Mouse (Mus musculus) stomach, embryonic 15.5 days (tissue): ENCODE data around the gene Ppp2r3c. TPM values are rescaled to one million over a fixed set of nuclear protein-coding genes. Genes with fewer than 3 reads are reported as not detected.
A peak's percentile ranks its signal among the peaks of the same experiment; 100 is the strongest.
"Not testable (repeated sequence)": the region's sequence is repeated elsewhere in the genome, so short reads cannot be mapped to it uniquely, and the experiment has no call there.

Experiments used
- ATAC-seq: fragments of 200-750 bp; cut with Nextera tagmentation; 2 replicates; pipeline ENCODE4 v1.8.0; 2017; ENCODE audit warnings: low read depth, moderate number of reproducible peaks, moderate TSS enrichment; ENCODE audit not compliant: insufficient read depth, low FRiP score
- H3K27ac ChIP-seq: fragments of 300-500 bp; sonication (generic); 2 replicates; pipeline ENCODE4 v1.5.1; 2015; ENCODE audit warnings: mild to moderate bottlenecking, inconsistent platforms
- H3K27me3 ChIP-seq: fragments of 300-500 bp; sonication (generic); replicated peaks from 2 replicates; pipeline ENCODE4 v1.6.1; 2015; ENCODE audit warnings: inconsistent platforms
- H3K36me3 ChIP-seq: fragments of 300-500 bp; sonication (generic); 2 replicates; pipeline ENCODE4 v1.6.1; 2015; ENCODE audit warnings: inconsistent platforms
- H3K4me1 ChIP-seq: fragments of 300-500 bp; sonication (generic); 2 replicates; pipeline ENCODE4 v1.6.1; 2015; ENCODE audit warnings: inconsistent platforms
- H3K4me2 ChIP-seq: fragments of 300-500 bp; sonication (generic); 2 replicates; pipeline ENCODE4 v1.6.1; 2015; ENCODE audit warnings: mild to moderate bottlenecking, inconsistent platforms
- H3K4me3 ChIP-seq: fragments of 300-500 bp; sonication (generic); replicated peaks from 2 replicates; pipeline ENCODE4 v1.5.1; 2015; ENCODE audit warnings: inconsistent platforms
- H3K9ac ChIP-seq: fragments of 300-500 bp; sonication (generic); 2 replicates; pipeline ENCODE4 v1.6.1; 2015; ENCODE audit warnings: inconsistent platforms
- H3K9me3 ChIP-seq: fragments of 300-500 bp; sonication (generic); 2 replicates; pipeline ENCODE4 v1.6.1; 2016; ENCODE audit warnings: inconsistent platforms
- WGBS: fragments of 180-500 bp; shearing (Covaris S2); methylation state at CpG from one replicate; pipeline ENCODE4 v1.1.7; 2015; 5-methylcytosine and 5-hydroxymethylcytosine counted together
- polyA plus RNA-seq: library from polyadenylated mRNA; unstranded; fragments of >200 nt; fragmentation: Nextera tagmentation; extraction: Ambion mirVana; gene quantifications from 2 replicates; pipeline ENCODE4 v1.2.1, GENCODE M21; 2015

Gene Ppp2r3c
- polyA plus RNA-seq = 9.5 and 11.6 TPM in 2 replicates

- Histone ChIP-seq H3K36me3 (peaks cover 6% of the 10 kb centered on the region), H3K27me3 (no peaks in the 10 kb centered on the region), H3K27ac (peak within 1 kb of the TSS; percentile 95), H3K9ac (peak within 1 kb of the TSS; percentile 52), H3K9me3 (no peaks in the 10 kb centered on the region), H3K4me1 (peaks cover 8% of the 10 kb centered on the region), H3K4me2 (peak within 1 kb of the TSS; percentile 56), H3K4me3 (peak within 1 kb of the TSS; percentile 67)
- ATAC-seq = peak; percentile 95
- under 1% methylated on average over 55 of the region's 55 CpGs for WGBS
Measured at GRCm38 (mm10) chr12:55302485-55303441, at the start of gene Ppp2r3c. Gene Ppp2r3c, minus strand, starts transcription at chr12:55302998.

DNA sequence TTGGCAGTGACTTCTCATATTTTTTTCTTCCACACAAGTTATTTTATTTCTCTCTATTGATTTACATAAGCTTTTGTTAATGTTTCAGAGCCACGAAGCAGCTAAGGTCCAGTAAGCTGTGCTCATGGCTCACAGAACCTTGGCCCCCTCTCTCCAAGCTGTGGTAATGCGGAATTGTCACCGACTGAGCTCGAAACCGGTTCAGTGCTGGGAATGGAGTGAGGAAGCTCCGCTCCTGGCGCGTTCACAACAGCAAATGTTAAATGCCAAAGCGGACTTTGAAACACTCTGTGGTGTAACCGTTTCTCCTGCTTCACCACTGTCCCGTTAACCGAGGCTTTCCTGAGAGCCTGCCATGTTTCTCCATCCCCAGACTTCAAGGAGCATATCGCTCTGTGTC, 41.8 kb upstream of the Ppp2r3c start:
- WGBS = 71% methylated on average over 13 of the region's 13 CpGs
- no peak overlapping the region for H3K27ac ChIP-seq
- no peak overlapping the region for H3K4me3 ChIP-seq
- no peaks in the 10 kb centered on the region for H3K27me3 ChIP-seq
- ATAC-seq = no peak
- no peak overlapping the region for H3K9ac ChIP-seq
- H3K4me2 ChIP-seq = no peak overlapping the region
- no peaks in the 10 kb centered on the region for H3K36me3 ChIP-seq
- H3K9me3 ChIP-seq = no peaks in the 10 kb centered on the region
- 0 out of 2 replicates have a peak, but pooled peaks cover 2% of the 10 kb centered on the region for H3K4me1 ChIP-seq

GRCm38 (mm10) chr12:55343998-55344397, 41.2 kb upstream of the Ppp2r3c start:
- WGBS = 75% methylated on average over 11 of the region's 11 CpGs
- ATAC-seq = no peak

GRCm38 (mm10) chr12:55343045-55343444, 40.2 kb upstream of the Ppp2r3c start:
- not testable (repeated sequence) for H3K9me3 ChIP-seq, H3K9ac ChIP-seq, H3K4me1 ChIP-seq, H3K36me3 ChIP-seq, H3K4me2 ChIP-seq, ATAC-seq, H3K4me3 ChIP-seq, H3K27me3 ChIP-seq, H3K27ac ChIP-seq
- WGBS = 49% methylated on average over 1 of the region's 1 CpGs

More at GRCm38 (mm10) chr12:55343998-55344397, 41.2 kb upstream of the Ppp2r3c start:
- no peak overlapping the region for H3K4me2 ChIP-seq
- H3K27me3 ChIP-seq = no peaks in the 10 kb centered on the region
- no peaks in the 10 kb centered on the region for H3K9me3 ChIP-seq
- H3K36me3 ChIP-seq = no peaks in the 10 kb centered on the region
- no peak overlapping the region for H3K9ac ChIP-seq
- no peak overlapping the region for H3K4me3 ChIP-seq
- no peak overlapping the region for H3K27ac ChIP-seq
- H3K4me1 ChIP-seq = 0 out of 2 replicates have a peak, but pooled peaks cover 2% of the 10 kb centered on the region

DNA sequence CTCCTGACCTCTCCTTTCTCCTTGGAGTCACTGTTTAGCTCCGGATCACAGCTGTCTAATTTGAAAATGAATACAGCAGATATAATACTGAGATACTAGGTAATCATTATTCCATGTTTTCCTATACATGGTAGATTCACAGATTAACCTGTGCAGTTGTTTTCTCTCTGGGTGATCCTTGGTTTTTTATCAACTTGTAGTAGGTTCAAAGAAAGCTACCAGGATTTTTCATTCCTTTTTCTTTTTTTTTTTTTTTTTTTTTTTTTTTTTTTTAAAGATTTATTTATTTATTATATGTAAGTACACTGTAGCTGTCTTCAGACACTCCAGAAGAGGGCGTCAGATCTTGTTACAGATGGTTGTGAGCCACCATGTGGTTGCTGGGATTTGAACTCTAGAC, 35.7 kb upstream of the Ppp2r3c start:
- WGBS = 88% methylated on average over 1 of the region's 2 CpGs
- not testable (repeated sequence) for H3K4me1 ChIP-seq, H3K27ac ChIP-seq, ATAC-seq, H3K36me3 ChIP-seq, H3K27me3 ChIP-seq, H3K4me2 ChIP-seq, H3K9me3 ChIP-seq, H3K4me3 ChIP-seq, H3K9ac ChIP-seq

DNA sequence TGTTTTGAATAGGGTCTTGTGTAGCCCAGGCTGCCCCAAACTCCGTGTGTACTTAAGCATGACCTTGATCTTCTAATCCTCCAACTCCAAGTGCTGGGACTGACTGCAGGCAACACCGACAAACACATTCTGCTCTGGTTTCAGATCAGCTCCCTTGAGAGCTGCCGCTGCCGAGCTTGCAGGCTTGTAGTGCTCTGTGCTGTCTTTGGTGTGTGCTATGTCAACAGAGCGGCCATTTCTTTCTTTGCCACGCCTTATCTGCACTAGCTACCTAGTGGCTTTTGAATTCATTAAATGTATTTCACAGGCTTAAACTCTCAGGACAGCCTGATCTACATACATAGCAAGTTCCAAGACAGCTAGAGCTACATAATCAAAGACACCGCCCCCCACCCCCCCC, 30.9 kb upstream of the Ppp2r3c start:
- Histone ChIP-seq H3K9ac (no peak overlapping the region), H3K4me2 (no peak overlapping the region), H3K4me1 (no peaks in the 10 kb centered on the region), H3K36me3 (no peaks in the 10 kb centered on the region), H3K4me3 (no peak overlapping the region), H3K27ac (no peak overlapping the region), H3K9me3 (no peaks in the 10 kb centered on the region), H3K27me3 (no peaks in the 10 kb centered on the region)
- WGBS = 77% methylated on average over 7 of the region's 7 CpGs
- no peak for ATAC-seq

GRCm38 (mm10) chr12:55329351-55329750, 26.6 kb upstream of the Ppp2r3c start:
- Histone ChIP-seq H3K27ac (no peak overlapping the region), H3K4me2 (no peak overlapping the region), H3K4me1 (no peaks in the 10 kb centered on the region), H3K4me3 (no peak overlapping the region), H3K27me3 (no peaks in the 10 kb centered on the region), H3K9me3 (no peaks in the 10 kb centered on the region), H3K9ac (no peak overlapping the region), H3K36me3 (no peaks in the 10 kb centered on the region)
- ATAC-seq = no peak
- WGBS = 87% methylated on average over 7 of the region's 7 CpGs

DNA sequence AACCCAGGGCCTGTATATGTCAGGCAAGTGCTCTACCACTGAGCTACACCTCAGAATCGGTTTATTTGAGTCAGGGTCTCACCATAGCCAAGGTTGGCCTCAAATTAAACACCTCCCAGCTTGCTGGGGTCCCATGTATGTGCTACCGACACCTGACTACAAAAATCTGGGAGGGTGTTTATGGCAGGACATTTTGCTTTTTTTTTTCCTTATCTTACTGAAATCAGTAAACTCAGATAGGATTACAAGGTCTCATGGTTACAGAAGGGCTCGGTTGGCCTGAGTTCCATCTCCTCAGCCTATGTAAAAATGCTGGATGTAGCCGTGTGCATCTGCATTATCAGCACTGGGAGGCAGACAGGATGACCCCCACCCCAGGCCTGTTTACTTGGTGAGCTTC, 26.0 kb upstream of the Ppp2r3c start:
- H3K27ac ChIP-seq = no peak overlapping the region
- no peak overlapping the region for H3K4me2 ChIP-seq
- no peaks in the 10 kb centered on the region for H3K27me3 ChIP-seq
- 75% methylated on average over 4 of the region's 4 CpGs for WGBS
- H3K4me3 ChIP-seq = no peak overlapping the region
- no peaks in the 10 kb centered on the region for H3K4me1 ChIP-seq
- ATAC-seq = no peak
- no peak overlapping the region for H3K9ac ChIP-seq
- H3K36me3 ChIP-seq = no peaks in the 10 kb centered on the region
- H3K9me3 ChIP-seq = no peaks in the 10 kb centered on the region

DNA sequence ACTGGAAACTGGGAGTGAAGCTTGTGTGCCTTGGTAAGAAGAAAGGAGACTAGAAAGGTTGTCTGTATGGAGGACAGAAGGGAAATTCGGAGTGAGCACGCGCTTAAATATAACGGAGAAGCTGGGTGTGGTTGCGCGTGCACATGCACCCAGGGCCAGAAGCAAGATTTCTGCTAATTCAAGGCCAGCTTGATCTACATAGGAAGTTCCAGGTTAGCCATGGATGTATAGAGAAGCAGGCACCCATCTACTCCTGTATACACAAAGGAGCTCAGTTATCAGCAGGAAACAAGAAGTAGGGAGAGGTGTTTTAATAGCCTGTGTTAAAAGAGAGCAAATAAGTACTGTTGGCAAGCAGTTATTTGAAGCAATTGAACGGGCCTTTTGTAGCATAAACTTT, 22.9 kb upstream of the Ppp2r3c start:
- H3K4me3 ChIP-seq = no peak overlapping the region
- WGBS = 79% methylated on average over 7 of the region's 7 CpGs
- no peaks in the 10 kb centered on the region for H3K9me3 ChIP-seq
- no peaks in the 10 kb centered on the region for H3K27me3 ChIP-seq
- no peak for ATAC-seq
- no peak overlapping the region for H3K9ac ChIP-seq
- H3K4me1 ChIP-seq = no peaks in the 10 kb centered on the region
- H3K27ac ChIP-seq = no peak overlapping the region
- no peak overlapping the region for H3K4me2 ChIP-seq
- no peaks in the 10 kb centered on the region for H3K36me3 ChIP-seq

- Histone ChIP-seq H3K27ac (peak overlapping the region; percentile 33; the same call in 1 of the 2 replicates), H3K4me3 (no peak overlapping the region), H3K27me3 (no peaks in the 10 kb centered on the region), H3K36me3 (no peaks in the 10 kb centered on the region), H3K9me3 (no peaks in the 10 kb centered on the region), H3K4me1 (no peaks in the 10 kb centered on the region), H3K4me2 (no peak overlapping the region), H3K9ac (no peak overlapping the region)
- 84% methylated on average over 18 of the region's 18 CpGs for WGBS
- ATAC-seq = no peak
Measured at GRCm38 (mm10) chr12:55321642-55322291, 19.0 kb upstream of the Ppp2r3c start.

- no peak overlapping the region for H3K27ac ChIP-seq
- no peaks in the 10 kb centered on the region for H3K4me1 ChIP-seq
- H3K36me3 ChIP-seq = no peaks in the 10 kb centered on the region
- H3K27me3 ChIP-seq = no peaks in the 10 kb centered on the region
- H3K4me3 ChIP-seq = no peak overlapping the region
- WGBS = 38% methylated on average over 5 of the region's 5 CpGs
- H3K4me2 ChIP-seq = no peak overlapping the region
- peak; percentile 31; the same call in 1 of the 2 replicates for ATAC-seq
- no peaks in the 10 kb centered on the region for H3K9me3 ChIP-seq
- no peak overlapping the region for H3K9ac ChIP-seq
Measured at GRCm38 (mm10) chr12:55315192-55315591, 12.4 kb upstream of the Ppp2r3c start.

GRCm38 (mm10) chr12:55313901-55314300, 11.1 kb upstream of the Ppp2r3c start:
- H3K4me3 ChIP-seq = no peak overlapping the region
- no peak overlapping the region for H3K9ac ChIP-seq
- WGBS = 89% methylated on average over 5 of the region's 5 CpGs
- H3K27ac ChIP-seq = no peak overlapping the region
- H3K4me1 ChIP-seq = no peaks in the 10 kb centered on the region
- no peak overlapping the region for H3K4me2 ChIP-seq
- ATAC-seq = no peak
- H3K27me3 ChIP-seq = no peaks in the 10 kb centered on the region
- no peaks in the 10 kb centered on the region for H3K36me3 ChIP-seq
- no peaks in the 10 kb centered on the region for H3K9me3 ChIP-seq
